Mouse (Mus musculus): ENCODE results near the gene Oprm1. TPM values are rescaled to one million over a fixed set of nuclear protein-coding genes. Genes with fewer than 3 reads are reported as not detected.

The Oprm1 gene
- 0.08 TPM in 1 of 2 replicates, not detected in the other for polyA plus RNA-seq (2014; fragmentation: Nextera tagmentation; extraction: Ambion mirVana)

DNA sequence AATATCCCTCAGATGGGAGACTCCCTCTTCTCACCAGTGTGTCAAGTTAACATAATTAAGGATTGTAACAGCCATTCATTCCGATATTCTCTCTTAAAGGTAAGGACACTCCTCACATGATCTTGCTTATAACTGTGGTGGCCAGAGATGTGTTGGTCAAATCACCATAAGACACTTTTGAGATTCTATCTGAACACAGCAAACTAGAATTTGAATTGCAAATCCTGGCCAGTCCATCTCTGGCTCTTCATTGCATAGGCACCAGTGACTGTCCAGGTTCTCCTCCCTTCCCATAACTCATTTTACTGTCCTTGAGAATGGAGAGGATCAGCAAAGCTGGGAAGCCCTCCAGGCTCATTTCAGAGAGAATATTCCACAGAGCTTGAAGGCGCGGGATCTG is at the start of gene Oprm1:
Gene Oprm1, plus strand, starts transcription at position 301 of the 400 bp plus-strand sequence.
- WGBS, result 83% methylated on average over 3 of the region's 3 CpGs
- Histone ChIP-seq H3K27ac (ENCODE audit: low read depth, low read length) (no peak within 1 kb of the TSS), H3K9ac (ENCODE audit: low read depth, low read length) (no peak within 1 kb of the TSS), H3K36me3 (ENCODE audit: control insufficient read depth, insufficient read depth, low read length) (no peaks in the 10 kb centered on the region), H3K4me1 (replicated peaks; ENCODE audit: control insufficient read depth, insufficient read depth, low read length) (no peaks in the 10 kb centered on the region), H3K4me2 (no peak within 1 kb of the TSS), H3K4me3 (ENCODE audit: low read depth, low read length) (no peak within 1 kb of the TSS), H3K9me3 (ENCODE audit: control insufficient read depth, low read length) (no peaks in the 10 kb centered on the region), H3K27me3 (replicated peaks; ENCODE audit: control insufficient read depth, insufficient read depth, low read length) (no peaks in the 10 kb centered on the region)
- DNase-seq (ENCODE audit: low spot score), result no peak
- ATAC-seq (replicated peaks; ENCODE audit: low FRiP score), result no peak

DNA sequence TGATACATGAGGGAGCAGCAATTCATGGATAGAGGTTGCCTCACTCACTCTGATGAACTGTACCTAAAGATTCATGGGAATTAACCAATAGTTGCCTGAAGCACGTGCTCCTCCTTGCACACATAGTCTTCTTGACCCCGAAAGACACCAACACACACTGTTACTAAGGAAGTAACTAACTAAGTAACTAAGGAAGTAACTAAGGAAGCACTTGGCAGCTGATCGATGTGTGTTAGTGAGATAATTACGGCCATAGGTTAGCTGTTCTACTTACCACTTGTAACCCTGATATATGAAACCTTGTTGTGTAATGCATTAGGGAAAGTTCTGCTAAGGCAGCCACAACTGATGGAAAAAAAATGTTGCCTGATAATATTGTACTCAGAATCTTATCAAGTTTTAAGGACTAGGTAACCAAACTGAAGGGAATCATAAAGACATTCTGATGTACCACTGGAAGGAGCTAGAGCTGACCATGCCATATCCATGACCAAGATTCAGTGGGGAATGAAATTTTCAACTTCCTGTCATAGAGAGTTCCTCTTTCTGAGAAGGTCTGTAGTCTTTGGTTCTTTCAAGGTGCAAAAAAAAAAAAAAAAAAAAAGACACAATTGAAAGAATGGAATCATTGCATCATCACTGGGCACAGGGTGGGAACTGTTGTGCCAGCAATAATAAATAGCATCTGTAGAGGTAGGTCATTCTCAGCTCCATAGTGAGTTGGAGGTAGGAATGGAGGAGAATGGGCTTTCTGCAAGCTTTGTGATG is 40.9 kb upstream of the Oprm1 start:
- WGBS, result 30% methylated on average over 4 of the region's 4 CpGs
- no peak overlapping the region for H3K4me2 ChIP-seq
- ATAC-seq (replicated peaks; ENCODE audit: low FRiP score) (no peak), DNase-seq (ENCODE audit: low spot score) (no peak)
- H3K27me3 ChIP-seq (replicated peaks; ENCODE audit: control insufficient read depth, insufficient read depth, low read length), result no peaks in the 10 kb centered on the region
- H3K9me3 ChIP-seq (ENCODE audit: control insufficient read depth, low read length), result no peaks in the 10 kb centered on the region
- no peak overlapping the region for H3K4me3 ChIP-seq (ENCODE audit: low read depth, low read length)
- no peaks in the 10 kb centered on the region for H3K36me3 ChIP-seq (ENCODE audit: control insufficient read depth, insufficient read depth, low read length)
- no peak overlapping the region for H3K9ac ChIP-seq (ENCODE audit: low read depth, low read length)
- no peak overlapping the region for H3K27ac ChIP-seq (ENCODE audit: low read depth, low read length)
- H3K4me1 ChIP-seq (replicated peaks; ENCODE audit: control insufficient read depth, insufficient read depth, low read length), result no peaks in the 10 kb centered on the region

DNA sequence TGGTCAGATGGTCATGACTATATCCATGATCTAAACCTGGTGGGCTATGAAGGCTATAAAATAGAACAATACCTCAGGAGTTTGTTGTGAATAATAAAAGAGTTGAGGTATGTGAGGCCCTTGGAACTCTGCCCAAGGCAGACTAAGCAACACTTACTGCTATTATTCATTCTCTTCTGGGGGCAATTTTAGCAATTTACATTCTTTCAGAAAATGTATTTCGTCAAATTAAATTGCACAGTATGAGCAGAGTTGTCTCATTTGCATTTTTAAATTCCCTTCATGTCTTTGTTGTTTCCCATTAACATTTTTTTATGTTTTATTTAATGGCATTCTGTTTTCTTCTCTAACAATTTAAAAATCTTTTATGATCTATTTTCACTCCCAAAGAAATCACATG is 34.5 kb upstream of the Oprm1 start:
- WGBS, result 73% methylated on average over 1 of the region's 1 CpGs
- H3K9me3 ChIP-seq (ENCODE audit: control insufficient read depth, low read length), result no peaks in the 10 kb centered on the region
- H3K27ac ChIP-seq (ENCODE audit: low read depth, low read length), result no peak overlapping the region
- H3K4me3 ChIP-seq (ENCODE audit: low read depth, low read length), result no peak overlapping the region
- no peak overlapping the region for H3K4me2 ChIP-seq
- H3K9ac ChIP-seq (ENCODE audit: low read depth, low read length), result no peak overlapping the region
- H3K4me1 ChIP-seq (replicated peaks; ENCODE audit: control insufficient read depth, insufficient read depth, low read length), result no peaks in the 10 kb centered on the region
- H3K36me3 ChIP-seq (ENCODE audit: control insufficient read depth, insufficient read depth, low read length), result no peaks in the 10 kb centered on the region
- ATAC-seq (replicated peaks; ENCODE audit: low FRiP score) (no peak), DNase-seq (ENCODE audit: low spot score) (no peak)
- no peaks in the 10 kb centered on the region for H3K27me3 ChIP-seq (replicated peaks; ENCODE audit: control insufficient read depth, insufficient read depth, low read length)

DNA sequence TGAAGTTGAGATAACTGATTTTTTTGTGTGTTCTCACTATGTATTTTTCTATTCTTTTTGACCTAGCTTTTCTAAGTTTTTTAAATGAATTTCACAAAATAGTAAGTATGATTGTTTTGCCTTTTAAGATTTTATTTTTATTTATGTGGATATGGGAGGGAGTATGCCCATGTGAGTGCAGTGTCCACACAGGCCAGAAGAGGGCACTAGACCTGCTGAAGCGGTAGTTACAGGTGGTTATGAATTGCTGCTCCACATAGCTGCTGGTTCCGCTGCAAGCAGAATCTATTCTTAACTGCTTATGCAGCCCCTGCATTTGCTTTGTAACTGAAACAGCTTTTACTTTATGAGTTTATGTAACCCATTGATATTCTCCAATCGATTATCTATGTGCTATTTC is 29.8 kb upstream of the Oprm1 start:
- ATAC-seq (replicated peaks; ENCODE audit: low FRiP score), result no peak
- no peak overlapping the region for H3K4me3 ChIP-seq (ENCODE audit: low read depth, low read length)

DNA sequence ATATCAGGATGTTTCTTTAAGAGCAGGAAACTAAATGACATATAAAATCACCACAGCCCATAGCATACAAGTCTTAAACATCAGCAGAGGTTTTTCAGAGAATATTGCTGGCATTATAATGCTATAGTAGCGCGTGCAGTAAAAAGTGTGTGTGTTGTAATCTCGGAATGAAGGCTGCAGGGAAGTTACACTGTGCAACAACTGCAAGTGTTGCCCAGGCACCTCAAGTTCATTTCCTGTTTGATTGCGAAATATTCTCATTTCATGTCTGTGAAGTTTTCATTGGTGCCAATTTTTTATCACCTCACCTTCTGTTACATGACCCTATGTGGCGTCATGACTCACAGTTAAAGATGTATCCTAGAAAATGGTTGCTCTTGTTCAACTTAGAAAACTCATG is 4.9 kb upstream of the Oprm1 start:
- Histone ChIP-seq H3K4me2 (no peak overlapping the region), H3K4me1 (replicated peaks; ENCODE audit: control insufficient read depth, insufficient read depth, low read length) (no peaks in the 10 kb centered on the region), H3K4me3 (ENCODE audit: low read depth, low read length) (no peak overlapping the region), H3K27me3 (replicated peaks; ENCODE audit: control insufficient read depth, insufficient read depth, low read length) (no peaks in the 10 kb centered on the region), H3K27ac (ENCODE audit: low read depth, low read length) (no peak overlapping the region), H3K9ac (ENCODE audit: low read depth, low read length) (no peak overlapping the region), H3K36me3 (ENCODE audit: control insufficient read depth, insufficient read depth, low read length) (no peaks in the 10 kb centered on the region), H3K9me3 (ENCODE audit: control insufficient read depth, low read length) (no peaks in the 10 kb centered on the region)
- 78% methylated on average over 5 of the region's 5 CpGs for WGBS
- ATAC-seq (replicated peaks; ENCODE audit: low FRiP score), result no peak
- no peak for DNase-seq (ENCODE audit: low spot score)

More for the DNA sequence above, 29.8 kb upstream of the Oprm1 start:
- Histone ChIP-seq H3K4me2 (no peak overlapping the region), H3K4me1 (replicated peaks; ENCODE audit: control insufficient read depth, insufficient read depth, low read length) (no peaks in the 10 kb centered on the region), H3K9ac (ENCODE audit: low read depth, low read length) (no peak overlapping the region), H3K27ac (ENCODE audit: low read depth, low read length) (no peak overlapping the region), H3K27me3 (replicated peaks; ENCODE audit: control insufficient read depth, insufficient read depth, low read length) (no peaks in the 10 kb centered on the region), H3K9me3 (ENCODE audit: control insufficient read depth, low read length) (no peaks in the 10 kb centered on the region), H3K36me3 (ENCODE audit: control insufficient read depth, insufficient read depth, low read length) (no peaks in the 10 kb centered on the region)
- no peak for DNase-seq (ENCODE audit: low spot score)
- 86% methylated on average over 3 of the region's 3 CpGs for WGBS

DNA sequence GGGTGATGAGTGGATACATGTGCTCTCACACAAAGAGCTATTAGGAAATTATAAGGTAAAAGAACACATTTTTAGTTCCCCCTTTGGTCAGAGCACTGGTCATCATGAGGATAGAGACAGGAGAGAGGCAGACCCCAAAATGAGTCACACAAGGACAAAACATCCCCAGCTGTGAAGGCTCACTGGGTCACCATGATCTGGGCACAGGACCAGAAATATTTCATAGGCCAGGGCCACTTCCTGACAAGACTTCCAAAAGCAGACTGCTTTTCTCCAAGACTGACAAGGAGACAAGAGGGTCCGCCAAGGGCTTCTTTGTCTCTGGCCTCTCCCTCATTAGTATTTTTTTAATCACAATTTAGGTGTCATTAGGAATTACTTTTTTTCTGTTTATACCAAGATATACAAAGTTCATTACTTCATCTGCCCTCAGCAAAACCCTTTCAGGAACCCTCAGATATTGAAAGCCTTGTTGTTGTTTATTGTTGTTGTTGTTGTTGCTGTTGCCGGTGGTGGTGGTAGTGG is 3.0 kb downstream of the Oprm1 start, which contains the start of gene Gm10945:
Gene Gm10945, minus strand, starts transcription at position 475 of the 525 bp plus-strand sequence.
- DNase-seq (ENCODE audit: low spot score), result no peak
- no peaks in the 10 kb centered on the region for H3K9me3 ChIP-seq (ENCODE audit: control insufficient read depth, low read length)

DNA sequence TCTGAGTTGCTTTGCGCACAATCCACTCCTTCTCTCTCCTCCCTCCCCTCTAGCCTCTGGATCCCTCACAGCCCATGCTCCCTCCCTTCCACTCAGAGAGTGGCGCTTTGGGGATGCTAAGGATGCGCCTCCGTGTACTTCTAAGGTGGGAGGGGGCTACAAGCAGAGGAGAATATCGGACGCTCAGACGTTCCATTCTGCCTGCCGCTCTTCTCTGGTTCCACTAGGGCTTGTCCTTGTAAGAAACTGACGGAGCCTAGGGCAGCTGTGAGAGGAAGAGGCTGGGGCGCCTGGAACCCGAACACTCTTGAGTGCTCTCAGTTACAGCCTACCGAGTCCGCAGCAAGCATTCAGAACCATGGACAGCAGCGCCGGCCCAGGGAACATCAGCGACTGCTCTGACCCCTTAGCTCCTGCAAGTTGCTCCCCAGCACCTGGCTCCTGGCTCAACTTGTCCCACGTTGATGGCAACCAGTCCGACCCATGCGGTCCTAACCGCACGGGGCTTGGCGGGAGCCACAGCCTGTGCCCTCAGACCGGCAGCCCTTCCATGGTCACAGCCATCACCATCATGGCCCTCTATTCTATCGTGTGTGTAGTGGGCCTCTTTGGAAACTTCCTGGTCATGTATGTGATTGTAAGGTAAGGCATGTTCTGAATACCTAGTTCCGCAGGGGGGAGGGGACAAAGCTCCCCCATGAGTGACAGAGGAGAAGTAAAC is 30.4 kb downstream of the Oprm1 start:
- Histone ChIP-seq H3K27me3 (replicated peaks; ENCODE audit: control insufficient read depth, insufficient read depth, low read length) (no peaks in the 10 kb centered on the region), H3K36me3 (ENCODE audit: control insufficient read depth, insufficient read depth, low read length) (no peaks in the 10 kb centered on the region), H3K9ac (ENCODE audit: low read depth, low read length) (no peak overlapping the region), H3K27ac (ENCODE audit: low read depth, low read length) (no peak overlapping the region), H3K4me1 (replicated peaks; ENCODE audit: control insufficient read depth, insufficient read depth, low read length) (no peaks in the 10 kb centered on the region), H3K4me3 (ENCODE audit: low read depth, low read length) (no peak overlapping the region), H3K9me3 (ENCODE audit: control insufficient read depth, low read length) (no peaks in the 10 kb centered on the region), H3K4me2 (no peak overlapping the region)
- 0 out of 2 replicates have a peak, but pooled peaks have one; percentile 53 for ATAC-seq (replicated peaks; ENCODE audit: low FRiP score)
- WGBS, result 6% methylated on average over 25 of the region's 25 CpGs
- DNase-seq (ENCODE audit: low spot score), result peak; percentile 46

More for the DNA sequence above, 3.0 kb downstream of the Oprm1 start, which contains the start of gene Gm10945:
- 90% methylated on average over 2 of the region's 2 CpGs for WGBS
- H3K27me3 ChIP-seq (replicated peaks; ENCODE audit: control insufficient read depth, insufficient read depth, low read length), result no peaks in the 10 kb centered on the region
- no peak for ATAC-seq (replicated peaks; ENCODE audit: low FRiP score)
- no peak within 1 kb of the TSS for H3K27ac ChIP-seq (ENCODE audit: low read depth, low read length)
- no peaks in the 10 kb centered on the region for H3K36me3 ChIP-seq (ENCODE audit: control insufficient read depth, insufficient read depth, low read length)
- H3K9ac ChIP-seq (ENCODE audit: low read depth, low read length), result no peak within 1 kb of the TSS
- no peaks in the 10 kb centered on the region for H3K4me1 ChIP-seq (replicated peaks; ENCODE audit: control insufficient read depth, insufficient read depth, low read length)
- H3K4me3 ChIP-seq (ENCODE audit: low read depth, low read length), result no peak within 1 kb of the TSS
- no peak within 1 kb of the TSS for H3K4me2 ChIP-seq

DNA sequence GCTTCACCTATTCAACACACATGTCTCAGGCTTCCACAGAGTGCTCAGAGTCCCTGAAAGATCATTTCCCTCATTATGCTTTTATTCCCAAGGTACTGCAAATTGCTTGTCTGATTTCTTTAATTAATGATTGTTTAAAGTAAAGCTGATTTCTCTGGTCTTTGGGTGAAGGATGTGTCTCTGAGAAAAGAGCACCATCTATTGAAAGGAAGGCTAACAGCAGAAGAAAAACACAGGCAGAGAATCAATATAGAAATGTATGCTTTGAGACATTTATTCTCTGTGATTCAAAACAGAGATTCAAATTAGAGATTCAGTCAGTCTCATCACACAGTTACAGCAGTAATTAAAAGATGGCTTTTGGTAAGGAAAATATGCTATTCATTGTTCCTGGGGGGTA is 31.9 kb downstream of the Oprm1 start:
- Histone ChIP-seq H3K9ac (ENCODE audit: low read depth, low read length) (no peak overlapping the region), H3K4me3 (ENCODE audit: low read depth, low read length) (no peak overlapping the region), H3K27me3 (replicated peaks; ENCODE audit: control insufficient read depth, insufficient read depth, low read length) (no peaks in the 10 kb centered on the region), H3K4me1 (replicated peaks; ENCODE audit: control insufficient read depth, insufficient read depth, low read length) (no peaks in the 10 kb centered on the region), H3K36me3 (ENCODE audit: control insufficient read depth, insufficient read depth, low read length) (no peaks in the 10 kb centered on the region), H3K4me2 (no peak overlapping the region), H3K27ac (ENCODE audit: low read depth, low read length) (no peak overlapping the region), H3K9me3 (ENCODE audit: control insufficient read depth, low read length) (no peaks in the 10 kb centered on the region)
- DNase-seq (ENCODE audit: low spot score) (no peak), ATAC-seq (replicated peaks; ENCODE audit: low FRiP score) (no peak)

Data from liver, embryonic 11.5 days (tissue).